Mouse (Mus musculus): Measurements from ENCODE around the gene Ehd3.
"Not testable (repeated sequence)": the region's sequence is repeated elsewhere in the genome, so short reads cannot be mapped to it uniquely, and the experiment has no call there.

The Ehd3 gene

DNA sequence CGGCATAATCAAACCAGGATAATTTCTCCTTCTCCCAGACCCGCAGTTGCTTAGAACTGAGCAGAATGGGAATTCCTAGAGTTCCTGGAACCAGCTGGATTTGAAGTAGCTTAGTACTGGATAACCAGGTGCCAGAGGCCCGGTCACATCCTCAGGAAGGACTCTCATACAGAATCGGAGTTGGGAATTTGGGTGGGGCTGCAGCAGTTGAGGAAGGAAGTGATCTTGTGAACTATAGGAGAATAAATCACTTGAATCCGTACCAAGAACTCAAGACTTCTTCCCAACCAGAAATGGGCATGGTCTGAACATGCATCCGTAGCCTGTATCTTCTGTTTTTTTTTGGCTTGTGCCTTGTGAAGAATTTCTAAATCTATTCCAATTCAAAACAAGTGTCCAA lies 22.2 kb downstream of the Ehd3 start:
- no peak for DNase-seq (ENCODE audit: low spot score)

DNA sequence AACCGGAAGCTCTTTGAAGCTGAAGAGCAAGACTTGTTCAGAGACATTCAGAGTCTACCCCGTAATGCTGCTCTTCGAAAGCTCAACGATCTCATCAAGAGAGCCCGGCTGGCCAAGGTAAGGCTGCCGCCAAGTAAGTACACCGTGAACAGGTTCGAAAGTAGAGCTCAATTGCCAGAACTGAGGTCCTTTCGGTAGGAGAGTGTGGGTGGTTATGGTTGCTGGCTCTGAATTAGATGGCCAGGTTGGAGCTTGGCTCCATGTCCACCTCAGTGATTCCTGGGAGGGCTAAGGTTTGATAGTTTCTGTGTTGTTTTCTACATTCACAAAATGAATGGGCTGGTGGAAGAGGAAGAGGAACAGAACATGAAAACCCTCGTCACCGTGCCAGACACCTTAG lies 23.5 kb downstream of the Ehd3 start:
- DNase-seq (ENCODE audit: low spot score), result no peak

DNA sequence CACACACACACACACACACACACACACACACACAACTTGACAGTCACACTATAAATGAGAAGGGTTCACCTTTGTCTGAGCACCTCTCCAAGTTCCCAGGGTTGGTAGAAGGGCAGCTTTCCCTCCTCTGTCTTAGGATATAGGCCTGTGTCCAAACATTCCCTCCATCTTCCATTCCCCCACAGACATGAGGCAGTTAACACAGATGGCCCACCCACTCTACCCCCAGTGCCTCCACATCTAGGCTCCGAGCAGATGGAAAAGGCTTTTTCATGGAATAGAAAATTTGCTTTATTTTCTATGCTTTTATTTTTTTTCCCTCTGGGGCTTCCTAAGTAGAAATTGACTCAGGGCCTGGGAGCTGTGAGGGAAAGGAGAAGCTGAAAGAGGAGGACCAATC lies 26.6 kb downstream of the Ehd3 start:
- no peak for DNase-seq (ENCODE audit: low spot score)

DNA sequence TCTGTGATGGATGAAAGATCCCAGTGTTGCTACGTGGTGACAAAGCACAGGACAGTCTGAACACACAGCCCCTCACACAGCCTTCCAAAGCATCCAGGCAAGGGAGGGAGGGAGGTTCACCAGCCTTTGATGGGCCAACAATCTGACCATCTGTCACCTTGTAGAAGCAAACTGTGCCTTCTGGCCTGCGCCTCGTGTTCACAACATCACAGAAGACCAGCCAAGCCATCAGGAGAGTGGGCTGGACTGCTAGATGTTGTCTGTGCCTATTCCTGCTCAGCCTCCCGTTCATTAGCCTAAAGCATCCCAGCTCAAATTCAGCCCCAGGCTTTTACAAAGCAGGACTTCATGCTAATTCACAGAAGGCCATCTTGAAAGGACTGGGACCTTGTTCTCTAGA lies 27.5 kb downstream of the Ehd3 start:
- DNase-seq (ENCODE audit: low spot score), result no peak

DNA sequence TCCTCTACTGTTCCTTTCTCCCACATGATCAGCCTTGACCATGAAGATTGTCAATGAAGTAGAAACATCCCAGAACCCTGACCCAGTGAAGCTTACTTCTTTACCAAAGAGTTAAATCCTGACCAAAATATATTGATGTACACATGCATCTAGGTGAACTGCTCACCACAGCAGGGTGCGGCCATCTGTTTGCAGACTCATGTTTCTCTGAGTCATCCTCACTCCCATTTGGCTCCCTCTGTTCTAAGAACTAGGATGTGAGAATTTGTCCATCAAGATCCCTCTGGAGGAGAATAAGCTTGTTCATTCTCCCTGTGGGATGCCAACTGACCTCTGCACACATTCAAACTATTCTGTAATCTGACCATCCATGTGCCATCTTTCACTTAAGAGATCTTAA lies 29.0 kb downstream of the Ehd3 start:
- no peak for DNase-seq (ENCODE audit: low spot score)

DNA sequence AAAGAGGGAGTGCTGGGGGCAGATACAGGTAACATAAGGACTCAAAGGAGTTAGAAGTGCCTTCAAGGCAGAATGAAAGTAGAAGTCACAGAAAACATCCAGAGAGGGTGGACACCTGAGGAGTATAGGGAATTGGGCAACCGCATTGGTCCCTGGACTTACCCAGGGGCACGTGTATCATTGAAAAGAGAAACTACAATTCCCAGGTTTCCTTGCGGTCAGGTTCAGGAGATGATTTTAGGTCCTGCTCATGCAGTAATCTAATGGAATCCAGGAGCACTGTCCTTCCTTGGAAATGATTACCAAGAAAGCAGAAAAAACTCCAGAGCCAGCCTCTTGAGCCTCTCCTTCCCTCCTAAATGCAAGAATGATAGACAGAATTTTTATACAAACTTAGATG lies 29.5 kb downstream of the Ehd3 start:
- no peak for DNase-seq (ENCODE audit: low spot score)

DNA sequence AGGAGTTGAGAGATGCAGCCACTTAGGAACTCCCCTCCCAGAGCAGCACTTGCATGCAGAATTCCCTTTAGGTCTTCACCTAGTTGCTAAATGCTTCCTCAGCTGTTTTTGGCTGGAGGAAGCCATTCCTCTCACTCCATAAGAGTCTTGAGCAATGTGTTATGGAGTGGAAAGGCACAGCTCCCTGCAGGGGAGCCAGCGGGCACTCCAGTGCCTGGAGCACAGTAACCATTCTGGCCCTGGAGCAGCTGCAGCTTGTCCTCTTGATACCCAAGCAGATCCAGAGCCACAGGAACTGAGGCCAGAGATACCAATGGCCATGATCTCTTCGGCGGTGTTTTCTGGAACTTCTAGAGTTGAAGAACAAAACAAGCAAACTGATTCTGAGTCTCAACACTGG lies 32.7 kb downstream of the Ehd3 start:
- no peak for DNase-seq (ENCODE audit: low spot score)

DNA sequence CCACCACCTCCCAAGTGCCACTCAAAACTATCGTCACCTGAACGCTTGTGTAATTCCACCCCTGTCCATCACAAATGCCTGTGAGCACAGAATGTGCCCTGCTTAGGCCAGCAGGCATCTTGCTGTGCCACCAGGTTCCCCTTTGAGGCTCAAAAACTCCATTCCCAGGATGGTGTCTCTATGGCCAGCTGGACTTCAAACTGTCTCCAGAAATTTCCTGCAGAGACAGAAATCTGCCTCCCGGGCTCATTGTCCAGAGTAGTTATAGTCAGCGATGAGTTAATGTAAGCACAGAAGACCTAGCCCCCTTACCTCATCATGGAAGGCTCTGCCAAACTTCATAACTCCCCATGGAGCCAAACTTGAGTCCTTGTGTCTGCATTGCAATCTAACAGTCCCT lies 33.3 kb downstream of the Ehd3 start:
- no peak for DNase-seq (ENCODE audit: low spot score)

DNA sequence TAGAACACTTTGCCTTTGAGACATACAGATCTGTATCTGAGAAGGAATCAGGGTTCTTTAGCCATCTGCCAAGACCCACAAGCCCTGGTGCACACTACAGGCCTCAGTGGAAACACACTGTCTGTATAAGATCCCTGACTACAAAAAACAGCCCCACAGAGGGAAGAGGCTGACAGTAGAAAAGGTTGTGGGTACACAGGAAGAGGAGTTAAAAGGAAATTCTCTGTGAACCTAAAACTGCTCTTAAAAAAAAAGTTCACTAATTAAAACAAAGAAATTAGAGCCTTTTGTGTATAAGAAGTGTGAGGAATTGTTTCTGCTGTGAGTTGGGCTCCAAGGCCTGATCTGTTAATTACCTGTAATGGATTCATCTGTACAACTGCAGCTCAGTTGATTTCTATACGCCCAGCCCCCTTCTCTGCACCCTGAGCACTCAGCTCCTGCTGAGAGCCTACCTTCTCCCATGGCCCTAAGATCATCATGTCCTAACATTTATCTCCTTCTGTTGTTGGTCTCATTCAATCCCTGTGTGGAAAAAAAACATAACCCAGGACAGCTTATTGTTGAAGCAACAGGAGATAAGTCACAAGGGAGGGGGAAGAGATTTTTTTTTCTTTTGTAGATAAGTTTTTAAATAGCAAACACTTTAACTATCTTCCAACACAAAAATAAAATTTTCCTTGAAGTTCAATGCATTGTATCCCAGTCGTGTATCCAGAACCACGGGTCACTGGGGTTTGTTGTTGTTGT lies 35.3 kb downstream of the Ehd3 start:
- no peak for DNase-seq (ENCODE audit: low spot score)

DNA sequence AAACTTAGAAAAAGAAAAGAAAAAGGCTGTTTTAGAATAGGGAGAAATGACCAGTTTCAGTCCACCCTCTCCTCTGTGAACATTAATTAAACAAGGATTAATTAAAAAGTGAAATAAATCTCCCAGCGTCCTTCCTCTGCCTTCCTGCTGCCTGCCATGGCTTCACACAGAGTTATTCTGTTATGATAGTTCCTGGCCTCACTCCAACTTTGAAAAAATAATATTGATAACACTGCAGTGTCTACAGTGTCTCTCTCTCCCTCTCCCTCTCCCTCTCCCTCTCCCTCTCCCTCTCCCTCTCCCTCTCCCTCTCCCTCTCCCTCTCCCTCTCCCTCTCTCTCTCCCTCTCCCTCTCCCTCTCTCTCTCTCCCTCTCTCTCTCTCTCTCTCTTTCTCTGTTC lies 35.9 kb downstream of the Ehd3 start:
- not testable (repeated sequence) for DNase-seq (ENCODE audit: low spot score)

DNA sequence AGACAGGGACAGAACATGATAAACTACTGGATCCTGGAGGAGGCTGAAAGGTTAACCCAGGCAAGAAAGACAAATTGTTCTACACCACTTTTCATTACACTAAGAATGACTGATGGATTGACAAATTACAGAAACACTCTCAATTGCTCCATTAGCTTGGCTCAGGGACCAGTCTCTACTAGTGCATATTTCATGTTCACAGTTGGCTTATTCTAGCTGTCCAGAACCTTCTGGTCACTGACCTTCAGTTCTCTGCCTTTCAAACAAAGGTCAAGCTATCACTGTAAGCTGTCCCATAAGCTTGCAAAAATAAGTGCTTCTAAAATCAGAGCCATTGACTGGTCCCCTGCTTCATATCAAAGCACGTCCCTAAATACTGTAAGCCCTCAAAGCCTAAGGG lies 39.0 kb downstream of the Ehd3 start:
- DNase-seq (ENCODE audit: low spot score), result no peak

DNA sequence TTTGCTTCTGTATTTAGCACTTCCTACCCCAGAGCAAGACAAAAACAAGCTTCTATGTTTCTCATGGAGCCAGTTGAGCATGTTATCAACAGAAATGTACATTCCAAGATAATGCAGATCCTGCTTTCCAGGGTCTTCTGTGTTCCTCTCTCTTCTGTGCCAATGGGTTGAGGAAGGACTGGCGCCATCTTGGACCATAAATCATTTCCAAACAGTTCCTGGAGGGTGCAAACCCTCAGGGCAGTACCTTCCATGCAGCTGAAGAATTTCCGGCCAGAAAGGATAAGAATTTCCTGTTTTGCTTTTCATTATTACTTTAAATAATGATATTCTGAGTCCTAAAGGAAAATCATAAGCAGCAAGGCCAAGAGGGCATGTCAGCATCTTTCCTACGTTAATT lies 41.7 kb downstream of the Ehd3 start:
- DNase-seq (ENCODE audit: low spot score), result no peak

DNA sequence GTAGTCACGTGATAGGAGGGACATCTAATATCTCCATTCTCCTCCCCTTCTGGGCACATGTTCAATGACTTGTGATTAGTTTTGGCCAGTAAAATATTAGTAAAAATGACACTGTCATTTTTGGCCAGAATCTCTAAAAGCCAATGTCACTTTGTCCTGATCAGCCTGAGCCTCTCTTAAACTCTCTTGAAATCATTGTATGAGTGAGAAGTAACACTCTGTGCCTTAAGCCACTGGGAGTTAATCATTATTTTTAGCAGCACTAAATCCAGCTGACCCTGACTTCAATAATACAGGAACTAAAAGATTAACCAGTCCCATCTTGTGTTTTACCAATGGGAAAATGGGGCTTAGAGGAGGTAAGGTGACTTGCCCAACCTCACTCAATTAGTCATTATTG lies 43.5 kb downstream of the Ehd3 start:
- DNase-seq (ENCODE audit: low spot score), result no peak

DNA sequence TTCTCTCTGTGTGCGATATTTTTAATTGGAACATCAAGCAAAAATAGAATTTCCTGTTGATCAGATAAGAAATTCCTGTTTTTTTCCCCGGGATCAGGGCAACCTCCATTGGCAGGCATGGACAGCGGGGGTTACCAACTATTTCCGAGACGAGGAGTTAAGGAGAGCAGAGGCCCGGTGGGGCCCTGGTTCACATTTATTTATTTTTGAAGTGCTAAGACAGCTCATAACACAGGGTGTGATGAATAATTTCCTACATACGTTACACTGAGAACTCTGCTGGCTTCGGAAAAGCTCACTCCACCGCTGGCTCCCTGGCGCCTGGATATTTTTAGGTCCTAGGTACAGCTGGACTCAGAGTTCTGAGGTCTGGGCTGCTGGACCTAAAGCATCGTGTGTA lies 49.1 kb downstream of the Ehd3 start:
- DNase-seq (ENCODE audit: low spot score), result no peak

DNA sequence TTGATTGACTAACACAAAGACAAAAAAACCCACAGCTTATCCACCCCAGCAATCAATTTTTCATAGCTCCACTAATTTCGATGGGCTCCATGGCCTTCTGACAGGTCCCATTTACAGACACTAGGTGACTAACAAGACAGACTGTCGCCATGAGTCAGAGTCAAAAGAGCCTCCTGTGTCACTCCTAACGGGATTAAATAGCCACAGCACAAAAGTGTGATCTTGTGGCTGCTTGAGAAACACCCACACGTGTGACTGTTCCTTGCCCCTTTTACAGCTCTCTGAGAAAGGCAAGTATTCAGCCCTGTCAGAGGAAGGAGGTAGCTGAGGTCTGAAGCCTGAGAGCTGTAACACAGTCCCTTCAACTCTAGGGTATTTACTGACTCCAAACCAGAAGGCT lies 49.8 kb downstream of the Ehd3 start:
- DNase-seq (ENCODE audit: low spot score), result no peak

DNA sequence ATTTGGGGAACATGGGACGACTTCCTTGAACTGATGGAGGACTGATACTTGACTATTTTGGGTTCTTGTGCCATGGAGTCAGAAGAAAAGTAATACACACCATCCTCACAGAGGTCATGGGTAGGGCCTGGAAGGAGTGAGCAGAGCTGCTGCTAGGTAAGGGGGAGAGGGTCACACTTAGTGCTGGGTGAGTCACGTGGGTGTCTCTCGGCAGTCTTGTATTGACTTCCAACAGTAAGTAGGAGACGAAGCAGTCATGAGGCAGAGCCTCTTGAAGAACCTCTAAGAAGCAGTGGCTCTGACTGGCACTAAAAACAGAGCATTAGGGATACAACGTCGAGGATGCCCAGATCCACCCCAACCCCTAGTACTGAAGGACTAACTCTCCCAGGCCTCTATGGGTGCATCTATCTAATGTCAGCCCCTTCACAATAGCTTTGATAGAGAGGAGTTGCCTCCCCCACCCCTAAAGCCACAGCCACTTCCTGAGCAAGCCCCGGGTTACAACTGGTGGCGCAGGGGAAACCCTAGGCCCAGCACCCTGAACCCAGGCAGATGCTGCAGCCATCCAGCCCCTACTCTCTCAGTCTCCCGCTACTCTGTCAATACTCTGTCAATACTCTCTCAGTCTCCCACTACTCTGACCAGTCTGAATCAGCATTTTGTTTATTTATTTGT lies 65.2 kb downstream of the Ehd3 start:
- no peak for DNase-seq (ENCODE audit: low spot score)

DNA sequence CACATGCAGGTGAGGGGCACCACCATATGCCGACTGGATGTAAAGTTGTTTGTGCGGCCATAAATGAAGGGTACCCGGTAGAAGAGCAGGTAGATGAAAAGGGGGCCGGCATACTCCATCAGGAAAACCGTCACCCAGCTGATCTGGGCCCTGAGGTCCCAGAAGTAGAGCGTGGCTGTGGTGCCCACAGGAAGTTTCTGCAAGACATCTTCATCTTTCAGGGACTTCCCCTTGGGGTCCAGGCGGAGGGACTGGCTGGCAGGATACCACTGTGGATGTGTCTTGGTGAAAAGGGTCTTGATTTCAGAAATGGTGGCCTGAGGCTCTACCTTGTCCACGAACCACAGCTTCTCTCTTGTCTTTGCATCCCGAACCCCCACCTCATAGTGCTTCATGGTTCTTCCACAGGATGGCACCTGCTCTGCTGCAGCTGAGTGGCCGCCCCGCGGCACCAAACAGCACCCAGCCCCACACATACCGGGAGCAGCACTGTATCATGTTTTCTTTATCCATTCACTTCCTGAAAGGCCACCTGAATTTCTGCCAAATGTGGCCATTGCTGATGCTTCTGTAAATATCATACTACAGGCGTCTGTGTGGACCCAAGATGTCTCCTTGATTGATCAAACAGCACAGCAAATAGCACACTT lies 67.1 kb downstream of the Ehd3 start:
- DNase-seq (ENCODE audit: low spot score), result no peak

DNA sequence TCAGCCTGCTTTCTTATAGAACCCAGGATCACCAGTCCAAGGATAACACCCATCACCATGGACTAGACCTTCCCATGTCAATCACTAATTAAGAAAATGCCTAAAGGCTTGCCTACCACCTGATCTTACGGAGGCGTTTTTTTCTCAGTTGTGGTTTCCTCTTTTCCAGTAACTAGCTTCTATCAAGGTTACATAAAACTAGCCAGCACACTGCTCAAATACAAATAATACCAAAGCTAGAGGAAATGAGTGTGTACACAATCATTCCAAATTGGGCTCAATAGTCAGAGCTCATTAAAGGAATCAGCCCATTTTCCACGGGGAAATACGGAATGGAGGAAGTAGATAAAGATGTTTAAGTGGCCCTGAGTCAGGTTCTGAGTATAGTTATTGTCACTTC lies 71.3 kb downstream of the Ehd3 start:
- DNase-seq (ENCODE audit: low spot score), result no peak

DNA sequence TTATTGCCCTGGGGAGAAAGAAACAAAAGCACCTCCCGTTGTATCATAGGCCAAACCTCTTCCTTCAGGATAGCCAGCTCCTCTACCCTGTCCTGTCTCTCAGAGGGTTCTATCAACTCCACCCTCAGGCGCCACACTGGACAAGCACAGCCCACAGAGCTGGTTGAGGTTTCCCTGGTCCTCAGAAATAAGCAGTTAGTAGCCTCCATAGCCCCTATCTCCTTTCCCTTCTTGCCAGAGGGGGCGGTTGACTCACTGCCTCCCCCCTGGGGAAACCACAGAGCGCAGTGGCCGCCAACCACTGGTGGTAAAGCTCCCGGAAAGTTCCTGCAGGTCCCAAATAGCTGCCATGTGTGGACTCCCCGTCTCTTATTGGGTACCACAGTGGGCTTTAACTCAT lies 71.7 kb downstream of the Ehd3 start:
- DNase-seq (ENCODE audit: low spot score), result no peak

DNA sequence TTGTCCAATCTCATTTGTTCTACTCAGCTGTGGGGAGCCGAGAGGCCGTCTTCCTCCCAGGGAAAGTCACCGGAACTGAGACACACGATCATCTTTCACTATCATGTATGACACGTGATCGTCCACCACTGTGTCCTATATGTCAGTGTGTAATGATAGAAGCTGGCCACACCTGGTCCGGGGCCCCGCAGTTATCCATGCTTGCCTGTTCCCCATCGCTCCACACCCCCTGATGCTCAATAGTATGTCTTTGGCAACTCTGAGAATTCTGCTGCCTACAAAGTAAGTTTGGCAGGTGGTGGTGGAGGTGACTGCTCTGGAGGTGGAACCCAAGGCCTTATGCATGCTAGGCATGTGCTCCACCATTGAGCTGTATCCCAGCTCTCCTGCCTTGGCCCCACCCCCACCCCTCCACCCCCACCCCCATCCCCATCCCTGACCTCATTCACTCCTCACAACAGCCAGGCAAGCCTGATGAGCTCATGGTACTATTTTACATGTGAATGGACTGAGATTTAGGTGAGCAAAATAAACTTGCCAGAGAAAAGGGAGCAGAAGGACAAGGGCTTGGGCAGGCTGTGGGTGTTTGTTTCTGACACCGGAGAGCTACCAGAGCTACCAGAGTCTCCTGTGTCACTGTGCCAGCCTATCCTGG lies 75.5 kb downstream of the Ehd3 start:
- DNase-seq (ENCODE audit: low spot score), result no peak

DNA sequence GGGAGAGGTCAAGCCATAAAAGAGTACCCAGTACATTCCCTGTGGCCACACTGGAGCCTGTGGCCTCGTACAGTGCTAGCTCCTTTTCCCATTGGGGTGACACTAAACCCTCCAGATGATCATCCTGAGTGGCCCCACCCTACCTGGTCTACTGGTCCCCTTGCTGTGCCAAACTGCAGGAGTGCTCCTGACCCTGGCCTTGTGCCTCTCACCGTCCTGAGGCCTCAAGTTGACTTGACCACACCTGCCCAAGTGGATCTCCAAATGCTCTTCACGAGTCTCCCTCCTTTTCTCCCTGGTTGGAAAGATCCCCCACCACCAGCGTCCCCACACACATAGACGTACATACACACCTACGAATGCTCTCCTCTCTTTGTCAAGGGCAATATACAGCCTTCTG lies 76.4 kb downstream of the Ehd3 start:
- DNase-seq (ENCODE audit: low spot score), result no peak

DNA sequence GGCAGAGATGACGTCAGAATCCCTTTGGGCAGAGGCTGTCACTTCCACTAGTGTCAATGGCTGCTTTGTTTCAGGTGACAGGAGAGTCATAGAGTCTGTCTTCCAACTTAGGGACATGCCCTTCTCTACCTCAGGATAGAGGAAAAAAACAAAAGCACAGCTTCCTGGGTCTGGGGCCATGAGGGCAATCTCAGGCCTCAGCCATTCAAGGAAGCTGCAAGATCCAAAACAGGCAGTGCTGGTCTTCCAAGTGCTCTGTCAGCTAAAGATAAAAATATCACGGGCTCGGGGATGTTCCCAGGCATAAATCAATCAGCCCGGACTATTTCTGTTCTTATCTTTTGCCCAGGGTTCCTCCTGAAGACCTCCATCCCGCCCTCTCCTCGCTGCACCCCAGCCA lies 77.4 kb downstream of the Ehd3 start:
- no peak for DNase-seq (ENCODE audit: low spot score)
